Mouse (Mus musculus) megakaryocyte, adult 5-6 weeks (primary cell): ENCODE data around the gene Mier3. TPM values are rescaled to one million over a fixed set of nuclear protein-coding genes. Genes with fewer than 3 reads are reported as not detected.

ENCODE experiments used
- ATAC-seq: 2 replicates; pipeline ENCODE4 v1.8.0; 2016; ENCODE audit warnings: mild to moderate bottlenecking, inconsistent platforms; ENCODE audit not compliant: poor library complexity, severe bottlenecking
- total RNA-seq, 2 experiments: library from RNA; stranded (forward) in 1 of 2; stranded (reverse) in 1 of 2; fragments of 153-499, 151-499 nt in 1 of 2; fragments of 221-1000, 200-1000 nt in 1 of 2; gene quantifications; 2 replicates each; pipeline versions ENCODE4 v1.2.3 to v1.2.4; 2015 to 2017

Mier3 gene
- total RNA-seq (2015), result 26.3 and 28.0 TPM in 2 replicates
- total RNA-seq (2017), result 39.2 and 46.1 TPM in 2 replicates

GRCm38 (mm10) chr13:111680679-111681078 is at the start of gene Mier3:
TSS of gene Mier3 (plus strand) at chr13:111680979.
- no peak for ATAC-seq

GRCm38 (mm10) chr13:111634163-111635160 is 46.3 kb upstream of the Mier3 start:
- ATAC-seq, result peak; percentile 85

GRCm38 (mm10) chr13:111640319-111640718 is 40.5 kb upstream of the Mier3 start:
- ATAC-seq, result peak; percentile 92

DNA sequence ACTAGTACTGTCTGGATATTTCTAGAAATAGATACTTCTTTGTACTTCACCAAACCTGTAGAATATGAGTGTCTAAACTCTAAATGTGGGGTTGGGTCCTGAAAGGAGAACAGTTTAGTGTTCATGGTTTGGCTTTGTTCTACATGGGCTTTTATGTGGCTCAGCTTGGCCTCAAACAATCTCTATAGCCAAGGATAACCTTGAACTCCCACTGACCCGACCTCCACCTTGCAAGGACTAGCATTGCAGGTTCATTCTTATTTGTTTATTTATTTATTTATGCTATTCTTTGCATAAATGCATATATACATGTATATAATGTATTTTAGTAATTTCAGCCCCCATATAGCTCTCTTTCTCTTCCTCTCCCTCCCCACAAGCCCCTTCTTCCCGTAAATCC is 37.1 kb upstream of the Mier3 start:
- ATAC-seq, result no peak

GRCm38 (mm10) chr13:111646204-111646603 is 34.6 kb upstream of the Mier3 start:
- ATAC-seq, result no peak

- ATAC-seq, result peak; percentile 77
Observed at GRCm38 (mm10) chr13:111647279-111647678, 33.5 kb upstream of the Mier3 start.

- no peak for ATAC-seq
Observed at GRCm38 (mm10) chr13:111651020-111651419, 29.8 kb upstream of the Mier3 start.

- ATAC-seq, result peak; percentile 71
Observed at GRCm38 (mm10) chr13:111655273-111655672, 25.5 kb upstream of the Mier3 start.

DNA sequence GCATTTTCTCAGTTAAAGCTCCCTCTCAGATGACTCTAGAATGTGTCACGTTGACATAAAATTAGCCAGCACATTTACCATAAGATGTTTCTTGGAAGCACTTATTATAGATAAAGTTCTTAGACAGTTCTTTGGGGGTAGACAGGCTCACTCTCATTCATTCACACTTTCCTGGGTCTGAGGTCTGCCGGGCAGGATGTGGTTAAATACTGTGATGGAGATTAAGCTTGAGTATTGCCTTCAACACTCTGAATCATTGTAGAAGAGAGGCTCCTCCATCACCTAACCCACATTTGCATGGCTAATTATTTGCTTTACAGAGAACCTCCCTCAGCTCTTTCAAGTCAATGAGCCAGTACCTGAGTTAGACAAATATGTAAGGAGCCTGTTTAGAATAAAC is 24.9 kb upstream of the Mier3 start:
- ATAC-seq, result peak; percentile 31; the same call in 1 of the 2 replicates

- no peak for ATAC-seq
Observed at GRCm38 (mm10) chr13:111656309-111656708, 24.5 kb upstream of the Mier3 start.

- ATAC-seq, result no peak
Observed at GRCm38 (mm10) chr13:111656769-111657168, 24.0 kb upstream of the Mier3 start.

DNA sequence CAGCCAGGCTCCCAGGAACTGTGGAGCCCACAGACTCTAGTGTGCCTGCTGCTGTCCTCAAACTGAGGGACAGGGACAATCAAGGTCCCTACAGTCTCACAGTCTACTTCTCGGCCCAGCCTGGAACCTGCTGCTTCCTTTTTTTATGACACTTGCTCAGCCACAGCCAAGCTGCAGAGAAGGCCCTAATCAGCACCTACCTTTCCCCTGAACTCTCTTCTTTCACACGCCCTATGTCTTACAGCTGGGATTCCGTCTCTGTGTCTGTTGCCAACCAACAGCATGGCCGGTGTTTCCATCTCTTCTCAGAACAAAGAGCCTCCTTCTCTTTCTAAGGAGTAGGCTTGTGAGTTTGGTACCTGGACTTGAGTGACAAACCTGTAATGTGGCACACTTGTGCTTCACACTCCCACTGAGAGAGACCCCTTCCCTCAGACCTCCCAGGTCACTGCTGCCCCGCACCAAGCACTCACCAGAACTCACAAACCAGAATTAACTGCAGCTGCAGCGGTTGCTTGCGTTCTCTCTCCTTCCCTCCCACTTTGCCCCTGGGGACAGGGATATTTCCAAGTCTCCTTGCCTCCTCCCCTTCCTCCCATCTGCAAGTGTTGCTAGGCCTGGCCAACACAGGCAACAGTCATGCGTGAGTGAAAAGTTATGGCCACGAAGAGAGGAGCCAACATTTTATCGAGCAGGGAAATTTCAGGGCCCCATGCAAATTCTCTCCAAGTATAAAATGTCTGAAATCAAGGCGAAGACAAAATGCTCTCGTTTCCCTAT is 22.1 kb upstream of the Mier3 start:
- ATAC-seq, result 0 out of 2 replicates have a peak, but pooled peaks have one; percentile 28

DNA sequence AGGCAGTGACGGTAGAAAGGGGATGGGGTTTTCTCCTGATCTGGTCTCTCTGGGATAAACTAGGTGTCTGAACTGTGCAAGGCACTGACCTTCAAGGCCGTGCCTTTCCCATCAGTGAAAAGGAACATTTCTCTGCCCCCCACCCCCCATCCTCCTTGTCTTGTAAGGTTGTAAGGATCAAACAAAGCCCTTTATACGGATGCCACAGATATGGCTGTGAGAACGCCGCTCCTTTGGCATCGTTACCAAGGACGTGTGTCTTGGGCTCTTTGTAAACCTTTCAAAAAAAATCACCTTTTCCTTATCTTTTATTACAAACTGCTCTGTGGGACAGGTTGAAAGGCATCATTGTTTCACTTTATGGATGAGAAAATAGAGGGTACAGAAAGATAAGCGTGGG is 21.3 kb upstream of the Mier3 start:
- no peak for ATAC-seq

DNA sequence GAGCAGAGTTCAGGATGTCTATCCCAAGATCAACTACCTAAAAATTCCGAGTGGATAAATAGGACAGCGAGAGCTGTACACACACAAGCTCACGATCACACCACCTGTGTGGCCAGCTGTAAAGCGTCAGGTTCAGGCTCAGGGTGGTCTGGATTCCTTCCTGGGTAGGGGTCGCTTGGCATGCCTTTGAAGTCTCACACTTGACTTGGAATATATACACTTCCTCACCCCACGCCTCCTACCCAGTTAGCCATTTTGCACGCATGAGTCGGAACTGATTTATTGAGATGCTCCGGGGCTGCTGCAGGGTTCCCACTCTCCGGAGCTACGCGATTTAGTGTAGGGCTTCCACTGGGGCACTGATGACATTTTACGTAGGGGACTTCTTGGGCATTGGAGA is 20.7 kb upstream of the Mier3 start:
- ATAC-seq, result no peak

DNA sequence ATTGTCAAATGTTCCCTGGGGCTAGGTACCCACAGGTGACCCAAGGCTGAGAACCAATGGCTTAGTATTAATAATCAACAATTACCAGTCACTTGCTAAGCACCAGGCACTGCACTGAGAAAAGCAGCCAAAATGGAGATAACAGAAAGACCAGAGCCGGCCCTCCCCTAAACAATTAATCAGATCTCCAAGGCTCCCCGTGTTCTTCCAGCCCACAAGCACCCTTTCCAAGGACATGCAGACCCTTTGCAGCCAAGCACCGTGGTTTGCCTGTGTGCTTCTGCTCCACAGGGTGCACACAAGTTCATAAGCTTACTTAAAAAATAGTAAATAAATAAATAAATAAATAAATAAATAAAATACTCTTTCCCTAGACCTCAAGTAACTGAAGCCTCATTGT is 20.2 kb upstream of the Mier3 start:
- no peak for ATAC-seq

GRCm38 (mm10) chr13:111668016-111668415 is 12.8 kb upstream of the Mier3 start:
- no peak for ATAC-seq

- ATAC-seq, result peak; percentile 43; the same call in 1 of the 2 replicates
Observed at GRCm38 (mm10) chr13:111676841-111677240, 3.9 kb upstream of the Mier3 start.

DNA sequence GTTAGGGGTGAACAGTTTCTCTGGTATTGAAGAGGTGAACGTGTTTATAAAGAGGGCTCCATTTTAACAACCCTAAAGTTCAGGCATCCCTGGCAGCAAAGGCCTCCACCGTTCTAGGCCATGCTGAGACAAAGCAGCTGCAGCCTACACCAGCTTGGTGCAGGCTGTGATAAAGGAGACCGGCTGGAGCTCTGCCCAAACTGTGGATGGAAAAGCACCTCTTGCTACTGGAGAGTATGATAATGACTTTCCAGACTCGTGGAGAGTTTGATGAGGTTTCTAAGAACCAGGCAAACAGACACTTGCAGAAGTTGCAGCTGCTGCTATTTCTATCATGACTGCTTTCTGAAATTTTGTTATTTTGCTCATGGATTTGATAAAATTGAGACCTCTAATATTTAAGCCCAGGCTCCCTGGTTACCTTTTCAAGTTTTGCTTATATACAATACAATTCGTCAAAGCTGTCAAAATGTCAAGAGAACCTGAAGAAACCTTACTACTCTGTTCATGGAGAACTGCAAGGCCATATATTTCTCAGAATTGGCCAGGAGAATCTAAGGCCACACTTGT is 3.4 kb downstream of the Mier3 start:
- no peak for ATAC-seq

GRCm38 (mm10) chr13:111685751-111686462 is 5.1 kb downstream of the Mier3 start:
- peak; percentile 83 for ATAC-seq

- ATAC-seq, result peak; percentile 9
Observed at GRCm38 (mm10) chr13:111686522-111687284, 5.9 kb downstream of the Mier3 start.
